Mouse (Mus musculus): ENCODE results near the gene Srgap1.
A peak's percentile ranks its signal among the peaks of the same experiment; 100 is the strongest.

Srgap1 gene

GRCm38 (mm10) chr10:121763191-121763590 is 283.9 kb downstream of the Srgap1 start:
- no peak for DNase-seq (ENCODE audit: low spot score)

GRCm38 (mm10) chr10:121762141-121762540 is 285.0 kb downstream of the Srgap1 start:
- no peak for DNase-seq (ENCODE audit: low spot score)

GRCm38 (mm10) chr10:121759095-121759494 is 288.0 kb downstream of the Srgap1 start:
- no peak for DNase-seq (ENCODE audit: low spot score)

GRCm38 (mm10) chr10:121756677-121757076 is 290.4 kb downstream of the Srgap1 start:
- DNase-seq (ENCODE audit: low spot score) = no peak

GRCm38 (mm10) chr10:121755822-121756221 is 291.3 kb downstream of the Srgap1 start:
- no peak for DNase-seq (ENCODE audit: low spot score)

- DNase-seq (ENCODE audit: low spot score) = no peak
Observed at GRCm38 (mm10) chr10:121754237-121754636, 292.9 kb downstream of the Srgap1 start.

- DNase-seq (ENCODE audit: low spot score) = no peak
Observed at GRCm38 (mm10) chr10:121750175-121750574, 296.9 kb downstream of the Srgap1 start.

GRCm38 (mm10) chr10:121742336-121742735 is 304.8 kb downstream of the Srgap1 start:
- DNase-seq (ENCODE audit: low spot score) = no peak

GRCm38 (mm10) chr10:121739548-121740505 is 307.3 kb downstream of the Srgap1 start, which contains the start of gene BC048403:
BC048403 (plus strand) TSS chr10:121739937.
- DNase-seq (ENCODE audit: low spot score) = peak; percentile 84

GRCm38 (mm10) chr10:121737256-121737655 is 309.9 kb downstream of the Srgap1 start:
- DNase-seq (ENCODE audit: low spot score) = no peak

- no peak for DNase-seq (ENCODE audit: low spot score)
Observed at GRCm38 (mm10) chr10:121732542-121732941, 314.6 kb downstream of the Srgap1 start.

GRCm38 (mm10) chr10:121731048-121731725 is 315.9 kb downstream of the Srgap1 start:
- no peak for DNase-seq (ENCODE audit: low spot score)

Measured in urinary bladder, postnatal 14 days (tissue).